Mouse (Mus musculus) kidney, embryonic 14.5 days (tissue): ENCODE measurements at regions not wholly inside any gene's neighbourhood (a gene's known extent, or its start where the extent isn't known, plus 50 kb on each side); places are given as distances from the start of the nearest gene placed in this dataset.

Experiments used
- ATAC-seq: fragments of 200-750 bp; cut with Nextera tagmentation; 2 replicates; pipeline ENCODE4 v1.8.0; 2017; ENCODE audit warnings: moderate number of reproducible peaks, mild to moderate bottlenecking, moderate TSS enrichment, moderate library complexity; ENCODE audit not compliant: low FRiP score, low TSS enrichment
- H3K27ac ChIP-seq: fragments of 300-500 bp; sonication (generic); 2 replicates; pipeline ENCODE4 v1.5.1; 2014; ENCODE audit warnings: low read depth, mild to moderate bottlenecking, low read length, moderate library complexity, mixed read lengths
- H3K27me3 ChIP-seq: fragments of 300-500 bp; sonication (generic); 2 replicates; pipeline ENCODE4 v1.6.1; 2014; ENCODE audit warnings: mild to moderate bottlenecking, low read length; ENCODE audit not compliant: control insufficient read depth, insufficient read depth
- H3K36me3 ChIP-seq: fragments of 300-500 bp; sonication (generic); 2 replicates; pipeline ENCODE4 v1.6.1; 2014; ENCODE audit warnings: low read length, mixed read lengths; ENCODE audit not compliant: control insufficient read depth, insufficient read depth
- H3K4me1 ChIP-seq: fragments of 300-500 bp; sonication (generic); 2 replicates; pipeline ENCODE4 v1.6.1; 2014; ENCODE audit warnings: low read length, mixed read lengths; ENCODE audit not compliant: control insufficient read depth, insufficient read depth
- H3K4me2 ChIP-seq: fragments of 300-500 bp; sonication (generic); replicated peaks from 2 replicates; pipeline ENCODE4 v1.6.1; 2014; ENCODE audit warnings: low read depth, mild to moderate bottlenecking, low read length
- H3K4me3 ChIP-seq: fragments of 300-500 bp; sonication (generic); 2 replicates; pipeline ENCODE4 v1.5.1; 2014; ENCODE audit warnings: mild to moderate bottlenecking, low read length
- H3K9ac ChIP-seq: fragments of 300-500 bp; sonication (generic); 2 replicates; pipeline ENCODE4 v1.6.1; 2014; ENCODE audit warnings: low read depth, mild to moderate bottlenecking, low read length, moderate library complexity
- H3K9me3 ChIP-seq: fragments of 300-500 bp; sonication (generic); 2 replicates; pipeline ENCODE4 v1.6.1; 2016; ENCODE audit warnings: low read length; ENCODE audit not compliant: control insufficient read depth
- WGBS: fragments of 180-500 bp; shearing (Covaris S2); extraction: QIAGEN DNeasy Blood & Tissue Kit; methylation state at CpG from one replicate; pipeline ENCODE4 v1.1.7; 2014; 5-methylcytosine and 5-hydroxymethylcytosine counted together

DNA sequence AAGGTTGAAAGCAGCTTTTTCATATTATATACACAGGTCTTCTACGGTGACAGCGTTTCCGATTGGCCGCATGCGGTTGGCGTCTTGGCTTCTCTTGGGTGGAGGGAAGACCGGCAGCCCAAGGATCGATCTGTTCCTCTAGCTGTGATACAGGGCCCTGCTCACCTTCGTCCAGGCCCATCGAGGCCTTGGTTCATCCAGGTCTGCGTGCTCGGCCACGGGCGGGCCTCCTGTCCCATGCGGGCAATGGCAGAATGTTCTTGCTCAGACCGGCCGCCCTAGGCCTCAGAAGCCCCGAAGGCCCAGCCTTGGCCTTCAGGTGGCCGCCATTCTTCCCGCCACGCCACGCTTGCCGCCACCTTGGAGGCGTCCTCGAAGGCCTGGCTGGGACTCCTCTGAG, 194.4 kb upstream of the Ppp6c start:
- 97% methylated on average over 23 of the region's 25 CpGs for WGBS

DNA sequence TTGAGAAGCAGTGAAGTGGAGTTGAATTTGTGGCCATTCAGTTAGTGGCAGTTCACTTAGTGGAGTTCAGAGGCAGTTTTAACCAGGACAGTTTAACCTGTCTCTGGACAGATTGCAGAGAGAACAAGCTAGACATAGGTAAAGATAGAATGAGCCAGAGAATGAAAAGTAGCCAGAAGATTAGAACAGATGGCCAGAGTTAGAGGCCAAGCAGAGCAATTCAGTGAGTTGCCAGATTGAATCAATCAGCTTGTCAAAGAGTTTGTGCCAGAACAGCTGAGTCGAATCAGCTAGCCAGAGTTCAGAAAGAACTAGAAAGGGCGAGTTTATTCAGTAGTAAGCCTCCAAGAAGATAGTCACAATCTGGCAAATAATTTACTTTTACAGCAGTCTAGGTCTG, 174.1 kb upstream of the Ppp6c start:
- H3K4me1 ChIP-seq, result no peaks in the 10 kb centered on the region
- 37% methylated on average over 2 of the region's 2 CpGs for WGBS
- ATAC-seq, result no peak
- H3K4me2 ChIP-seq, result no peak overlapping the region
- no peaks in the 10 kb centered on the region for H3K36me3 ChIP-seq
- H3K4me3 ChIP-seq, result no peak overlapping the region
- no peaks in the 10 kb centered on the region for H3K27me3 ChIP-seq
- H3K9me3 ChIP-seq, result no peaks in the 10 kb centered on the region
- H3K27ac ChIP-seq, result no peak overlapping the region
- no peak overlapping the region for H3K9ac ChIP-seq

More for the DNA sequence above, 194.4 kb upstream of the Ppp6c start:
- H3K36me3 ChIP-seq, result no peaks in the 10 kb centered on the region
- no peak overlapping the region for H3K27ac ChIP-seq
- no peaks in the 10 kb centered on the region for H3K27me3 ChIP-seq
- no peaks in the 10 kb centered on the region for H3K9me3 ChIP-seq
- H3K9ac ChIP-seq, result no peak overlapping the region
- no peak for ATAC-seq
- H3K4me3 ChIP-seq, result no peak overlapping the region
- no peaks in the 10 kb centered on the region for H3K4me1 ChIP-seq
- H3K4me2 ChIP-seq, result no peak overlapping the region

DNA sequence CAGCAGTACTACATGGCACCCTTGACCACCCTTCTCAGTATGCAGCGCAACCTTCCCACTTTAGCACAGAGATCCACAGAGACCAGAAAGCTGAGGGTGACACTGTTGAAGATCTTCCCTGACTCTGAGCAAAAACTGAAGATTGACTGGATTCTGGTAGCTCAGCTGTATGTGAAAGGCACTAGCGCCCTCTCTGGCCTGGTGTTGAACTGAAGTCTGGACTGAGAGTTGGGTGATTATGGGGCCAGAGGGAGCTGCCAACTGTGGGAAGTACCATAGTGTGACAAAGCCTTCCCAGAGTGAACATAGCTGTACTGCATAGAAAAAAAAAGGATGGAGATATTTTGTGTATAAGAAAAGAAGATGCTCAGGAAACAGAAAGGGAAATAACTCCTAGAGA, 173.3 kb upstream of the Ppp6c start:
- Histone ChIP-seq H3K36me3 (no peaks in the 10 kb centered on the region), H3K9ac (no peak overlapping the region), H3K27ac (no peak overlapping the region), H3K4me2 (no peak overlapping the region), H3K27me3 (no peaks in the 10 kb centered on the region), H3K4me3 (no peak overlapping the region), H3K9me3 (no peaks in the 10 kb centered on the region), H3K4me1 (no peaks in the 10 kb centered on the region)
- 77% methylated on average over 2 of the region's 2 CpGs for WGBS
- ATAC-seq, result no peak

DNA sequence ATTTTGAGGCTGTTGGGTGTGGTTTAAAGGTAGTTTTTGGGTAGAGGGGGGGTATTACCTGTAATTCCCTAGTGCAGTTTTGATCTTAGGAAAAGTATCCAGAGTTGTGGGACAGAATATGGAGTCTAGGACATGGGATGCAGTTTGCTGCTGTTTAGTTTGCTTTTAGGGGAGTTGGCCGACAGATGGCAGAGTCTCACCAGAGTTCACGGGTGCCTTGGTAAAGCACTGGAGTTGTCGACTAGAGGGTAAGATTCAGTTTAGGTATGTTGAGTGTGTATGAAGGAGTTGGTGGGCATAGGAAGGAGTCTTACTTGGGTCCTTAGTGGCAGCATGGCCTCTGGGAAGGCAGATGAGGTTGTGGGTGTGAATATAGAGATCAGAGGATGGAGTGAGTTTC, 168.4 kb upstream of the Ppp6c start:
- no peaks in the 10 kb centered on the region for H3K27me3 ChIP-seq
- no peaks in the 10 kb centered on the region for H3K4me1 ChIP-seq
- no peaks in the 10 kb centered on the region for H3K36me3 ChIP-seq
- H3K4me3 ChIP-seq, result no peak overlapping the region
- no peaks in the 10 kb centered on the region for H3K9me3 ChIP-seq
- 63% methylated on average over 3 of the region's 3 CpGs for WGBS
- H3K27ac ChIP-seq, result no peak overlapping the region
- H3K9ac ChIP-seq, result no peak overlapping the region
- no peak for ATAC-seq
- no peak overlapping the region for H3K4me2 ChIP-seq

DNA sequence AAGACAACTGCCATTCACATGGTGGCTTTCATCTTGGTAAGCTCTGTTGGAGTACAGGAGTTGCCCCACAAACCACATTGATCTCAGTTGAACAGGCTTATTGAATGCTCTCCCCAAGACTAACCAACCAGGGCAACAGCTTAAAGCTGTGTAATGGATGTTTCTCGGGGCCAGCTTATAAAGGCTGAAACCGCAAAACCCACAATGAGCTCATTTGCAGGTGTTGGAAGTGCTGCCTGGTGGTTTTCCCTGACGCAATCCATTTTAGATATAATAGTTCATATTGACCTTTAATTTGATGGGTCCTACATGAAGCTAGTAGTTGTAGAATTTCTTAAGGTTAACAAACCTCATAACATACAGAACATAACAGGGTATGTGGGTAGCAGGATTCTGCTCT, 151.0 kb upstream of the Ppp6c start:
- no peaks in the 10 kb centered on the region for H3K9me3 ChIP-seq
- H3K4me3 ChIP-seq, result no peak overlapping the region
- ATAC-seq, result no peak
- 93% methylated on average over 3 of the region's 3 CpGs for WGBS
- no peak overlapping the region for H3K27ac ChIP-seq
- H3K9ac ChIP-seq, result no peak overlapping the region
- H3K4me2 ChIP-seq, result no peak overlapping the region
- no peaks in the 10 kb centered on the region for H3K36me3 ChIP-seq
- H3K4me1 ChIP-seq, result no peaks in the 10 kb centered on the region
- no peaks in the 10 kb centered on the region; the same call in 1 of the 2 replicates for H3K27me3 ChIP-seq

DNA sequence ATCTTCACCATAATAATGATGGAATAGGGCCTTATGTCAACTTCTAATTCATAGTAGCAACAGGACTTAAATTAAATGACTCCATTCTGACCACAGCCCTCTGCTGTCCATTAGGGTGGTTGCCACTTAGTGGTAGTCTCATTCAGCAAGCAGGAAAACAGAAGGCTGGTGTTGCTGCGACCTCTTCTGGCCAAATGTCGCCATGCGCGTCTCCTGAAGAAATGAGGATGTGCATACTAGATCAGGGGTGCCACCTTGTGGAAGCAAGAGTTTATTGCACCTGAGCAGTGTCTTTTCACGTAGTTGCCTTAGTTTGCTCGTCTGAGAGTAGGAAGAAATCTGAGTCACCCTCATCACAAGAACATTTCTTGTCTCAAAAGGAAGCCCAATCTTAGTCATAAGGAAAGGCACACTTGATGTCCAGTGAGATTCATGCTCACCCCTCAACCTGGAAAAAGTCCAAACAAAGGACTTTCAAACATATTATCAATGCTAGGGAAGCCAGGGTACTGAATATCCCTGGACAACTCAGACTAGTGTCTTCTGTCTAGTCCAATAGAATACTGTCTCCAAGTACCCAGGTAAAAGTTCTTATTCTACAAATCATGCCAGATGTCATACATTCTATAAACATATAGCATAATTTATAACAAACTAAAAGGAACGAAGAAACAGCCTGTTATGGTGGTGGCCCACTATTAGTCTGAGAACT, 147.0 kb upstream of the Ppp6c start:
- Histone ChIP-seq H3K4me3 (no peak overlapping the region), H3K27ac (no peak overlapping the region), H3K4me2 (no peak overlapping the region), H3K9me3 (no peaks in the 10 kb centered on the region), H3K36me3 (no peaks in the 10 kb centered on the region), H3K9ac (no peak overlapping the region), H3K4me1 (no peaks in the 10 kb centered on the region), H3K27me3 (no peaks in the 10 kb centered on the region; the same call in 1 of the 2 replicates)
- 13% methylated on average over 7 of the region's 7 CpGs for WGBS
- peak; percentile 94 for ATAC-seq

DNA sequence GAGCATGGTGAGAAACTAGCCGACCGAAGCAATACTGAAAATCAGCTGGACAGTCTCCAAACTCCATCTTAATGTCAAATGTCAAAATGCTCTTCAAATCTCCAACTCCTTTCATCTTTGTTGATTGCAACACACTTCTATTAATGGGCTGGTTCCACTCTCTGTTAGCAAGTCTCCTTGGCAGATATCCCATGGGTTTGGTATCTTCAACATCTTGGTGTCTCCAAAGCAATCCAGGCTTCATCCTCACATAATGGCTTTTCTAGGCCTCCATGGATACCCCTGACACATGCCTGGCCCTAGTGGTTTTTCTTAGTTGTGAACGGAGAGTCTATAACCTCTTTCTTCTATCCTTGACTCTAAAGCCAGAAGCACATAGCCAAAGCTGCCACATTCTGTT, 118.0 kb upstream of the Ppp6c start:
- Histone ChIP-seq H3K27me3 (no peaks in the 10 kb centered on the region), H3K9ac (no peak overlapping the region), H3K36me3 (no peaks in the 10 kb centered on the region), H3K4me1 (0 out of 2 replicates have a peak, but pooled peaks cover 10% of the 10 kb centered on the region), H3K27ac (no peak overlapping the region), H3K4me3 (no peak overlapping the region), H3K9me3 (no peaks in the 10 kb centered on the region), H3K4me2 (no peak overlapping the region)
- 86% methylated on average over 3 of the region's 3 CpGs for WGBS
- ATAC-seq, result no peak

DNA sequence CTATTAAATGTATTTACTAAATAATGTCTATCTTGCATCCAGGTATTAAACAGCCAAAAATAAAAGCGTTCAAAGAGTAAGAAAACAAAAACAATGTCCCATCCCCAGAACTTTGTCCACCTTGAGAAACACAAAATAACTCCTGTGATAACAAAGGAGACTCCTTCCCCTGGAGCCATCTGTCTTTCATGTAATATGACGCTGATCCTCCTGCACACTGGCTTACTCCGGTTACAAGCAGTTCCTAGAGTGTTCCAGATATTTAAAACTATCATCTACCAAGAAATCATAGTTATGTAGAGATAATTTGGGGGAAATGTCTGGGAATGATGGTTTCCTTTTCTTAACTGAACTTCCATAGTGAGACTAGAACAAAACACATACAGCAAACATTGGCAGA, 114.2 kb upstream of the Ppp6c start:
- H3K9ac ChIP-seq, result no peak overlapping the region
- ATAC-seq, result no peak
- WGBS, result 11% methylated on average over 3 of the region's 3 CpGs
- no peak overlapping the region for H3K27ac ChIP-seq
- H3K27me3 ChIP-seq, result no peaks in the 10 kb centered on the region
- H3K4me3 ChIP-seq, result no peak overlapping the region
- H3K36me3 ChIP-seq, result no peaks in the 10 kb centered on the region
- H3K9me3 ChIP-seq, result no peaks in the 10 kb centered on the region
- 0 out of 2 replicates have a peak, but pooled peaks cover 10% of the 10 kb centered on the region for H3K4me1 ChIP-seq
- H3K4me2 ChIP-seq, result no peak overlapping the region

DNA sequence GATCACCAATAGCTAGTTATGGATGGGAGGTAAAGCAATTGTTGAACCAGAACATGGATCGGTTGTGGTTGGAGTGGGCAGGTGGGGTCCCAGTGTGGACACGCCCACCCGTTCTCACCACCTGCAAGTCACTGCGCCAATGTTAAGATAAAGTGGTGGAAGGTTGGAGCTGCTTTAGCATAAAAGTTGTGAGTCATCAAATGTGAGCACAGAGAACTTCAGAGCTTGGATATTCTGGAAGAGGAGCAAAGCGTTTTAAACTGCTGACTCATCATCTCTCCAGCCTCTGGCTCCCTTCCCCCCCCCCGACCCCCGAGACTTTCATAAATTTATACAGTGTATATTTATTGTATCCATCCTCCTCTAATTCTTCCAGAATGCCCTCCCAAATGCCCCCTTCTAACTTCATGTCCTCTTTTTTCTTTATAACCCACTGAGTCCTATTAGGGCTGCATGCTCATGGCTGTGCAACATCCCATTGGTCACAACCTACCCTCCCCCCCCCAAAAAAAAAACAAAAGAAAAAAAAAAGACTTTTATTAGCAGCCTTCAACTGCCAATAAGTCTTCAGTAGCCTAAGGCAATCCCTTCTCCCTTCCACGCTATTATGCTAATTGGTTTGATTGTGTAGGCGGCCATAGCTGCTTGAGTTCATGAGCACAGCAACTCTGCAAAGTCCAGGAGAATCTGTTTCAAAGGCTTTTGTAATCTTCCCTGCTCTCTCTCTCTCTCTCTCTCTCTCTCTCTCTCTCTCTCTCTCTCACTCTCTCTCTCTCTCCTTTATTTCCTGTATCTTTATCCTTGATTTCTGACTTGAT, 112.8 kb upstream of the Ppp6c start:
- no peak overlapping the region for H3K4me2 ChIP-seq
- no peaks in the 10 kb centered on the region for H3K9me3 ChIP-seq
- H3K27me3 ChIP-seq, result no peaks in the 10 kb centered on the region
- no peaks in the 10 kb centered on the region for H3K36me3 ChIP-seq
- no peak overlapping the region for H3K4me3 ChIP-seq
- H3K4me1 ChIP-seq, result 0 out of 2 replicates have a peak, but pooled peaks cover 10% of the 10 kb centered on the region
- peak; percentile 20; the same call in 1 of the 2 replicates for ATAC-seq
- WGBS, result 73% methylated on average over 9 of the region's 9 CpGs
- no peak overlapping the region for H3K9ac ChIP-seq
- no peak overlapping the region for H3K27ac ChIP-seq
